Mouse (Mus musculus): Measurements from ENCODE around the gene Mme.

DNA sequence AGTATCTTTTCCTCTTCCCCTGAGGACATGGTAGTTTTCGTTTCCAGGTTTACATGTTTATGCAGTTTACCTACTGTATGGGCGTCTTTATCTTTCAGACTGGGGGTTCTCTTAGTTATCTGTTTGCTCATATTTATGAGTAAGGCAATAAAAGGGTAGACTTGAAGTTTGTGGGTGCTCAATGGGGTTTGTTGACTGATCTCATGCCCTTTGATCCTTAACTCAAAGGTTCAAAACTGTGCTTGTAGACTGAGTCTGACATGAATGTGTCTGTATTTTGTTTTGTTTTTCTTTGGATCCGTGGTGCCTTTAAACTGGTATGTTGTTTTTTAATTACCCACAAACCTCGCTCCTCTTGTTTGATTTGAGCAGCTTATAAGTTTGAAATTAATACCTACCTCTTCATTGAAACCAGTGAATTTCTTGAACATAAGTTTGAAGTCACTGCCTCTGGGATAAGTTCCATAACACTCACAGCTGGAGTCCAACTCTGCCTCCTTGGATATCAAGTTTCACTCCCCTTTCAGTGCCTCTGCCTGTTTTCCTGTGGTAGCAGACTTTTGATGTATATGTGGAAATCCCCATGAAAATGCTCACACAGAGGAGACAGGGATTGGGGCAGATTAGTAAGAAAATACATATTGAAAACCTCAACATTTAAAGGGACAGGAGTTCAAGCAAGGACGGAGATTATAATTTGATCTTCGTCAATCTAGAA is 171.0 kb downstream of the Mme start:
- TF ChIP-seq CTCF (IDR thresholded peaks at IDR 0.05; ENCODE audit: insufficient read depth, low read length) = no peak
- no peak for TF ChIP-seq POLR2A (IDR thresholded peaks at IDR 0.05; ENCODE audit: borderline replicate concordance, extremely low read depth, low read depth, low read length)
